Mouse (Mus musculus): ENCODE measurements around the gene Mns1. TPM values are rescaled to one million over a fixed set of nuclear protein-coding genes. Genes with fewer than 3 reads are reported as not detected.

Gene Mns1
- polyA plus RNA-seq, 1 experiment from 2014 or later = 15.1 TPM

DNA sequence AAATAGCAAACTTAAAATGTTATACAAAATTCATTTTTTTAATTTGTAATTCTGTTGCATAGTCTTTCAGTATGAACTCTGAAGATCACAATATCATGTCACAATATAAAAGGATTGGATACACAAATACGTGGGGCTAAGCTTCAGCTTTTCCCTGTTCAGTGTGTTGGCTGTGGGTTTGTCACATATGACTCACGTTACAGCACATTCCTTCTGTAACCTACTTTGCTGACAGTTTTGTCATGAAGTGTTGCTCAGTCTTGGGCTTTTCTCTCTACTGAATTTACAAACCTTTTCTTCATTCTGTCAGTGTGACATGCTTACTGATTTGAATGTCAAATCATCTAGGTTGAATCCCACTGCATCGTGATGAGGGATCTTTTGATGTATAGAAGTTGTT, 21.9 kb downstream of the Mns1 start:
- no peak for DNase-seq (ENCODE audit: low spot score)
- Histone ChIP-seq H3K27ac (ENCODE audit: low read depth, low read length) (no peak overlapping the region), H3K27me3 (replicated peaks; ENCODE audit: control insufficient read depth, insufficient read depth, low read length) (no peaks in the 10 kb centered on the region), H3K4me3 (ENCODE audit: low read depth, low read length) (no peak overlapping the region), H3K36me3 (ENCODE audit: control insufficient read depth, insufficient read depth, low read length) (peaks cover 45% of the 10 kb centered on the region), H3K9me3 (replicated peaks; ENCODE audit: control insufficient read depth, low read length) (no peaks in the 10 kb centered on the region), H3K9ac (ENCODE audit: low read length) (no peak overlapping the region), H3K4me2 (ENCODE audit: low read length) (no peak overlapping the region), H3K4me1 (ENCODE audit: control insufficient read depth, insufficient read depth, low read length) (no peaks in the 10 kb centered on the region)
- WGBS = 84% methylated on average over 3 of the region's 3 CpGs
- no peak for ATAC-seq

DNA sequence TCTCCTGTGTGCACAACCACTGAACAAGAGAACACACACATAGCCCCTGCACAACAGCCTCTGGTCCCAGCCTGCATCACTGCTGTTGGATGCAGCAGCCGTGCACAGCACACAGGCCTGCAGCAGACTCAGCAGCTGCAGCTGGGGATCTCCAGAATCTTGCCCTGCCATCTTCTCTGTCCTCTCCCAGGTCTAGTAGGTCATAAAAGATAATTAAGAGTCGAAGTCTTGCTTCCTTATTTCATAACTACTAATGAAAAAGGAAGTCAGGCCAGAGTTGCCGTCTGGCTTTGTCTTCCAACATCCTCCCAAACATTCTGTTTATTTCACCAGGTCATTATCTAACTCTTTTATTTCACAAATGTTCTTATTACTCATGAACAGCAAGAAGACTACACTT, 23.0 kb downstream of the Mns1 start:
- WGBS = 93% methylated on average over 3 of the region's 3 CpGs
- no peak overlapping the region for H3K4me2 ChIP-seq (ENCODE audit: low read length)
- no peaks in the 10 kb centered on the region for H3K9me3 ChIP-seq (replicated peaks; ENCODE audit: control insufficient read depth, low read length)
- no peaks in the 10 kb centered on the region for H3K4me1 ChIP-seq (ENCODE audit: control insufficient read depth, insufficient read depth, low read length)
- no peak for DNase-seq (ENCODE audit: low spot score)
- H3K27ac ChIP-seq (ENCODE audit: low read depth, low read length) = no peak overlapping the region
- H3K27me3 ChIP-seq (replicated peaks; ENCODE audit: control insufficient read depth, insufficient read depth, low read length) = no peaks in the 10 kb centered on the region
- no peak overlapping the region for H3K9ac ChIP-seq (ENCODE audit: low read length)
- ATAC-seq = no peak
- no peak overlapping the region for H3K4me3 ChIP-seq (ENCODE audit: low read depth, low read length)
- H3K36me3 ChIP-seq (ENCODE audit: control insufficient read depth, insufficient read depth, low read length) = peaks cover 41% of the 10 kb centered on the region; the same call in 1 of the 2 replicates

DNA sequence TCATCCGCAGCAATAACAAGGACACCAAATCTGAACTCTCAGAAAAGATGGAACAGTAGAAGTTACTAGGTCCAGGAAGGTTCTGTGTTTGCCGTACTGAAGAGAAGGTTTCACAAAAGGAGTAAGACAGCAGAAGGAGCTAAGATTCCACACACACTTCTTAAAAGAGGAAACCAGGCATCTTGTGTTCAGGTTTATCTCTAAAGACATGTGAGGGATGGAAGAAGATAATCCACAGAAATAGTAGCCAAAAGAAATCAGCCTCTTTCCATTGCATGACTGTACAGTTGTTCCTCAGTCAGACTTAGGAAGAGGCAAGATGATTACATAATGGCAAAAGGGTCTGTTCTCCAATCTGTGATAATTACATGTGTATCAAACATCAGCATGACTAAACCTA, 24.6 kb downstream of the Mns1 start:
- no peak for ATAC-seq
- no peak overlapping the region for H3K4me3 ChIP-seq (ENCODE audit: low read depth, low read length)
- no peaks in the 10 kb centered on the region for H3K9me3 ChIP-seq (replicated peaks; ENCODE audit: control insufficient read depth, low read length)
- no peak overlapping the region for H3K4me2 ChIP-seq (ENCODE audit: low read length)
- peaks cover 31% of the 10 kb centered on the region; the same call in 1 of the 2 replicates for H3K36me3 ChIP-seq (ENCODE audit: control insufficient read depth, insufficient read depth, low read length)
- H3K9ac ChIP-seq (ENCODE audit: low read length) = no peak overlapping the region
- H3K4me1 ChIP-seq (ENCODE audit: control insufficient read depth, insufficient read depth, low read length) = no peaks in the 10 kb centered on the region
- H3K27ac ChIP-seq (ENCODE audit: low read depth, low read length) = no peak overlapping the region
- 100% methylated on average over 2 of the region's 2 CpGs for WGBS
- DNase-seq (ENCODE audit: low spot score) = no peak
- no peaks in the 10 kb centered on the region for H3K27me3 ChIP-seq (replicated peaks; ENCODE audit: control insufficient read depth, insufficient read depth, low read length)

DNA sequence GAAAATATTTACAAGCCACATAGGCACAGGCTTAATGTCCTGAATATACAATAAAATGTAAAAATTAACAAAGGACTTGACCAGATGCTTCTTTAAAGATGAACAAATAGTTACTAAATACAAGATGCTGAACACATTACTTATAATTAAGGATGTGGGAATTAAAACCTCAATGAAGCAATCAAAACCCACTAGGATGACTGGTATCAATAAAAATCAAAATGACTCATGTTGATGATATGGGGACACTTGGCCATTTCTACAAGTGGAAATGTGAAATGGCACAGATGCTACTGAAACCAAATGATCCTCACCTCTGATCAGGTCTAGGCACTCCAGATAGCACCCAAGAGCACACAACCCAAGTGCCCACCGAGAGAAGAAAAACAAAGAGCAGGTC, 27.0 kb downstream of the Mns1 start:
- H3K9ac ChIP-seq (ENCODE audit: low read length) = no peak overlapping the region
- WGBS = 96% methylated on average over 1 of the region's 1 CpGs
- no peaks in the 10 kb centered on the region for H3K4me1 ChIP-seq (ENCODE audit: control insufficient read depth, insufficient read depth, low read length)
- H3K36me3 ChIP-seq (ENCODE audit: control insufficient read depth, insufficient read depth, low read length) = peaks cover 22% of the 10 kb centered on the region; the same call in 1 of the 2 replicates
- H3K4me3 ChIP-seq (ENCODE audit: low read depth, low read length) = no peak overlapping the region
- no peaks in the 10 kb centered on the region for H3K9me3 ChIP-seq (replicated peaks; ENCODE audit: control insufficient read depth, low read length)
- no peak overlapping the region for H3K4me2 ChIP-seq (ENCODE audit: low read length)
- H3K27me3 ChIP-seq (replicated peaks; ENCODE audit: control insufficient read depth, insufficient read depth, low read length) = no peaks in the 10 kb centered on the region
- no peak overlapping the region for H3K27ac ChIP-seq (ENCODE audit: low read depth, low read length)
- ATAC-seq (no peak), DNase-seq (ENCODE audit: low spot score) (no peak)

DNA sequence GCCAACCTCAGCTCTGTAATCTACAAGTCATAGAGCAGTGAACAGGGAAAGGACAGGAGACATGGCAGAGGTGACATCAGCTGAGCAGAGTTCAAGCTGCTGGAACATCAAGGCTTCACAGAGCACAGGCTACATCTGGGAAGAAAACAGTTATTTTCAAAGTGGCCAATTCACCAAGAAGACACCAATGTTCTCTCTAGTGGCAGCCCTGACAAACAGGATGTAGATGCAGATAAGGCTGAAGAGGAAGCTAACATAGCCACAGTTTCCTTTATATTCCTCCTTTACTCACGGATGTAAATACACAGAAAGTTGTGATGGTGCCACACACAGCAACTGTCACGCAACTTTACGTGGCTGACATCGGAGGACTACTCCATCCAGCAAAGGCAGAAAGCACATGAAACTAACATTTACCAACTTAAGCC, 28.0 kb downstream of the Mns1 start:
- Histone ChIP-seq H3K36me3 (ENCODE audit: control insufficient read depth, insufficient read depth, low read length) (peaks cover 17% of the 10 kb centered on the region; the same call in 1 of the 2 replicates), H3K4me2 (ENCODE audit: low read length) (no peak overlapping the region), H3K4me1 (ENCODE audit: control insufficient read depth, insufficient read depth, low read length) (no peaks in the 10 kb centered on the region), H3K27ac (ENCODE audit: low read depth, low read length) (no peak overlapping the region), H3K4me3 (ENCODE audit: low read depth, low read length) (no peak overlapping the region), H3K27me3 (replicated peaks; ENCODE audit: control insufficient read depth, insufficient read depth, low read length) (no peaks in the 10 kb centered on the region), H3K9me3 (replicated peaks; ENCODE audit: control insufficient read depth, low read length) (no peaks in the 10 kb centered on the region), H3K9ac (ENCODE audit: low read length) (no peak overlapping the region)
- DNase-seq (ENCODE audit: low spot score) (no peak), ATAC-seq (no peak)
- 89% methylated on average over 4 of the region's 4 CpGs for WGBS

DNA sequence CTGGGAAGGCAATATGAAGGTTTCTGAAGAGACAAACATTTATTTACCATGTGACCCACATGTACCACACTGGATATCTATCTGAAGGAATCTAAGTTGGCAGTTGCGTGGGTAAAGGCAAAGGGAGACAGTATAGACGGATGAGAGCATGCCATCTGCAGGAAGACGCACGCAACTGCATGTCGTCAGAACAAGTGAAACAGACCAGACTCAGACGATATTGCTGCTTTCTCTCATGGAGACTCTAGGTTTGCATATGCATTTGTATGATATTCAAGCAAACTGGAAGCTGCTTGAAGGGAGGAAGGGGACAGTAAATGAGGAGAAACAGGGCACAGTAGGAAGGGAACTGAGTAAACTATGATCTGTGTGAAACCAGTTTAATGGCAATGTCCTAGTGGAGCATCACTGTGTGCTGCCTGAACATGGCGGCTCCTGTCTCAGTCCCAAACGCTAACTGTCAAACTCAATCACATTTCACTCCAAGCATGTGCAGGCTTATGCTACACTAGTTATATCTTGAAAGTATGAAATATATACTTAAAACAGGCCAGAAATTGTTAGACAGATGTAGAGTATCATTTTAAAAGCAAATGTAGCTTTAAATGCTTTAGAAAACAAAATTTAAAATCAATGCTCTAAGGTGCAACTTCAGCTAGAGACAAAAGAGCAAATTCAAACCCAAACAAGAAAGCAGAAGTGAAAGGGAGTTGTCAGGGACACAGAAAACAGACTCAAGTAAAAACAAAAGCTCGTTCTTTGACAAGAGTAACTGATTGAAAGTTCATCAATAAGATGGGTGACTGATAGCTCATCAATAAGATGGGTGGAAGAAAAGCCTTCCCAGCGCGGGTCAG, 30.0 kb downstream of the Mns1 start:
- no peaks in the 10 kb centered on the region for H3K4me1 ChIP-seq (ENCODE audit: control insufficient read depth, insufficient read depth, low read length)
- no peak overlapping the region for H3K4me3 ChIP-seq (ENCODE audit: low read depth, low read length)
- DNase-seq (ENCODE audit: low spot score) = peak; percentile 58
- no peak overlapping the region for H3K4me2 ChIP-seq (ENCODE audit: low read length)
- WGBS = 68% methylated on average over 11 of the region's 11 CpGs
- H3K9ac ChIP-seq (ENCODE audit: low read length) = no peak overlapping the region
- peaks cover 20% of the 10 kb centered on the region; the same call in 1 of the 2 replicates for H3K36me3 ChIP-seq (ENCODE audit: control insufficient read depth, insufficient read depth, low read length)
- H3K9me3 ChIP-seq (replicated peaks; ENCODE audit: control insufficient read depth, low read length) = no peaks in the 10 kb centered on the region
- no peak for ATAC-seq
- no peak overlapping the region for H3K27ac ChIP-seq (ENCODE audit: low read depth, low read length)
- H3K27me3 ChIP-seq (replicated peaks; ENCODE audit: control insufficient read depth, insufficient read depth, low read length) = no peaks in the 10 kb centered on the region

DNA sequence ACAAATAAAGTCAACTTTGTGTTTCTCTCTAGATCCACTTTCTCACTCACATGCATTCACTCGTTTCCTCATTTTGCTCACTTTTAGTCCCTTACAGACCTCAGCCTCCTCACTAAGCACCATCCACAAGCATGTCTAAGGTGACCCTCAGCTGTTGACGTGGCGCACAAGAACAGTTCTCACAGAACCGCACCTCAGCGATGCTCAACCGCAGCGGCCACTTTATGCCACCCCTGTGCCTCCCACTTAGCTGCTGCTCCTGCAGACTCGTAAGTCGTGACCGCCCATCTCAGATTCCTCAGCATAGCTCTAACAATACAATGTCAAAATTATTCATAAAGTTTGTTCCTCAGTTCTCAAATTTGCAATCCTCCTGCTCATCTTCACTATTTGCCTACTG, 30.8 kb downstream of the Mns1 start:
- ATAC-seq (no peak), DNase-seq (ENCODE audit: low spot score) (no peak)
- no peak overlapping the region for H3K27ac ChIP-seq (ENCODE audit: low read depth, low read length)
- no peak overlapping the region for H3K9ac ChIP-seq (ENCODE audit: low read length)
- peaks cover 24% of the 10 kb centered on the region for H3K36me3 ChIP-seq (ENCODE audit: control insufficient read depth, insufficient read depth, low read length)
- H3K27me3 ChIP-seq (replicated peaks; ENCODE audit: control insufficient read depth, insufficient read depth, low read length) = no peaks in the 10 kb centered on the region
- H3K4me2 ChIP-seq (ENCODE audit: low read length) = no peak overlapping the region
- no peaks in the 10 kb centered on the region for H3K4me1 ChIP-seq (ENCODE audit: control insufficient read depth, insufficient read depth, low read length)
- H3K9me3 ChIP-seq (replicated peaks; ENCODE audit: control insufficient read depth, low read length) = no peaks in the 10 kb centered on the region
- no peak overlapping the region for H3K4me3 ChIP-seq (ENCODE audit: low read depth, low read length)
- 92% methylated on average over 10 of the region's 10 CpGs for WGBS

DNA sequence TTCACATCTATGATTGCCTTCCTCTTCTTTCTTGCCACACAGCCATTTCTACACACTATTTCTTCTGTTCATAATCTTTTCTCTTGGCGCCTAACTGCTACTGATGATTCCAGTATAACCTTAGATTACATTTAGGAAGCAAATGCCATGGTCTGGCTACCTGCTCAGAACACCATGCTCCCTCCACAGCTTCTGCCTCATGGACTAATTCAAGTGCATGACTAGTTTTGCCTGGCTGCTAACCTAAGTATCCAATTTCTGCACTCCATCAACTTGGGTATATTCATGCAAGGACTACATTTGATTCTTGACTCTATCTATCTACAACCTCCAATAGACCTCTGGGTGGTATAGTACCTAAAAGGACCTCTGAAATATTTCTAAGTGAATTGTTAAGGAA, 32.0 kb downstream of the Mns1 start:
- Histone ChIP-seq H3K4me2 (ENCODE audit: low read length) (no peak overlapping the region), H3K4me3 (ENCODE audit: low read depth, low read length) (no peak overlapping the region), H3K9ac (ENCODE audit: low read length) (no peak overlapping the region), H3K4me1 (ENCODE audit: control insufficient read depth, insufficient read depth, low read length) (no peaks in the 10 kb centered on the region), H3K9me3 (replicated peaks; ENCODE audit: control insufficient read depth, low read length) (no peaks in the 10 kb centered on the region), H3K36me3 (ENCODE audit: control insufficient read depth, insufficient read depth, low read length) (peaks cover 33% of the 10 kb centered on the region), H3K27me3 (replicated peaks; ENCODE audit: control insufficient read depth, insufficient read depth, low read length) (no peaks in the 10 kb centered on the region), H3K27ac (ENCODE audit: low read depth, low read length) (no peak overlapping the region)
- 100% methylated on average over 1 of the region's 1 CpGs for WGBS
- DNase-seq (ENCODE audit: low spot score) (no peak), ATAC-seq (no peak)

DNA sequence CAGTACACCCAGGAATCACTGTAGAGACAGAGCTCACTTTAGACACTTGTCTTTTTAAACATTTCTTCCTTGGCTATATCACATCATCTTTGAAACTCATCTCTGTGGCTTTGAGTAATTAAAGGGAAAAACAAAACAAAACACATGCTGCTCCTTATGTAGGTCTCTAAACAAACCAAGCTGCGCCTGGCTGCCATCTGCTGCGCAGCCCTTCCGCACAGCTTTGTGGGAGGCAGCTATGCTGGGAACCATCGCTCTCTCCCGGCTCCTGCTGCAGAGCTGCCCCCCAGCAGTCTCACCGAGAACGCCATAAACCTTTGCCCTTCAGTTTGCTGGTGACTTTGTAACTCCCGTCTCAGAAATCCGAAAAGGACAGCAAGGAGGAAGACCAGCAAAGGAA, 37.7 kb downstream of the Mns1 start:
- H3K36me3 ChIP-seq (ENCODE audit: control insufficient read depth, insufficient read depth, low read length) = peaks cover 65% of the 10 kb centered on the region
- DNase-seq (ENCODE audit: low spot score) (peak; percentile 53), ATAC-seq (no peak)
- no peaks in the 10 kb centered on the region for H3K9me3 ChIP-seq (replicated peaks; ENCODE audit: control insufficient read depth, low read length)
- no peak overlapping the region for H3K27ac ChIP-seq (ENCODE audit: low read depth, low read length)
- 83% methylated on average over 9 of the region's 9 CpGs for WGBS
- H3K4me1 ChIP-seq (ENCODE audit: control insufficient read depth, insufficient read depth, low read length) = no peaks in the 10 kb centered on the region
- H3K4me3 ChIP-seq (ENCODE audit: low read depth, low read length) = no peak overlapping the region
- H3K27me3 ChIP-seq (replicated peaks; ENCODE audit: control insufficient read depth, insufficient read depth, low read length) = no peaks in the 10 kb centered on the region
- H3K9ac ChIP-seq (ENCODE audit: low read length) = no peak overlapping the region
- H3K4me2 ChIP-seq (ENCODE audit: low read length) = no peak overlapping the region

All from forebrain, embryonic 14.5 days (tissue).